Mouse (Mus musculus) bone marrow, adult 2 months (tissue): ENCODE data around the gene Cldn14.

Experiments
- CTCF ChIP-seq: fragments of 200-500 bp; IDR thresholded peaks from 2 replicates; pipeline ENCODE4 v1.5.1; 2011; ENCODE audit warnings: low read length, control low read depth; ENCODE audit not compliant: control insufficient read depth, insufficient read depth
- POLR2A ChIP-seq: fragments of 200-500 bp; IDR thresholded peaks from 2 replicates; pipeline ENCODE4 v1.6.1; 2011; ENCODE audit warnings: low read depth, mild to moderate bottlenecking, control low read depth, low read length, borderline replicate concordance; ENCODE audit not compliant: control insufficient read depth

DNA sequence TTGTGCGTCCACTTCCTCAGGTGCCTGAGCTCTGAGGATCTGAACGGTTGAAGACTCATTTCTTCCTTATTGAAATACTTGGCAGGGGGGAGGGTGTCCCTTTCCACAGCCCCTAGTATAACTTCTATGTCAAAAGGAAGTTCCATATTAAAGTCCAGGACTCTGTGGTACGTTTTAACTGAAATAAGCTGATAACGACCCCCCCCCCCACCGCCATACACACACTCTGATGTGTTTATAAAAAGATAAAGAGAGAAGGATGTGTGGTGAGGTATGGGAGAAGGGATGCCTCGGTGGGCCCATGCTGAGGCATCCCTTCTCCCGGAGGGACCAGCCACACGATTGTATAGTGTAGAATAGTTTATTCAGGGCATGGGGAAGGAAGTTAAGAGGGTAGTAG, 34.4 kb downstream of the Cldn14 start:
- TF ChIP-seq POLR2A (no peak), CTCF (no peak)
